Mouse (Mus musculus): ENCODE results near the gene Pla2g6.
A peak's percentile ranks its signal among the peaks of the same experiment; 100 is the strongest.

Pla2g6 gene

GRCm38 (mm10) chr15:79348651-79349050, 20.5 kb upstream of the Pla2g6 start:
- no peak for DNase-seq

- peak; percentile 57 for DNase-seq
Observed at GRCm38 (mm10) chr15:79347845-79348506, 19.8 kb upstream of the Pla2g6 start.

- DNase-seq, result peak; percentile 90
Observed at GRCm38 (mm10) chr15:79347165-79347844, 19.1 kb upstream of the Pla2g6 start.

GRCm38 (mm10) chr15:79346051-79346793, 18.0 kb upstream of the Pla2g6 start, which contains the start of gene Maff:
TSS of gene Maff (plus strand) at chr15:79346621.
- no peak for DNase-seq

GRCm38 (mm10) chr15:79344627-79345026, 16.4 kb upstream of the Pla2g6 start:
- DNase-seq, result no peak

- no peak for DNase-seq
Observed at GRCm38 (mm10) chr15:79342641-79343337, 14.6 kb upstream of the Pla2g6 start.

- DNase-seq, result no peak
Observed at GRCm38 (mm10) chr15:79338978-79339377, 10.8 kb upstream of the Pla2g6 start.

- DNase-seq, result no peak
Observed at GRCm38 (mm10) chr15:79335061-79335655, 7.0 kb upstream of the Pla2g6 start.

- DNase-seq, result no peak
Observed at GRCm38 (mm10) chr15:79333409-79333808, 5.2 kb upstream of the Pla2g6 start.

GRCm38 (mm10) chr15:79330521-79330920, 2.3 kb upstream of the Pla2g6 start:
- peak; percentile 1 for DNase-seq

GRCm38 (mm10) chr15:79329979-79330363, 1.8 kb upstream of the Pla2g6 start:
- no peak for DNase-seq

GRCm38 (mm10) chr15:79329346-79329978, 1.3 kb upstream of the Pla2g6 start:
- no peak for DNase-seq

- no peak for DNase-seq
Observed at GRCm38 (mm10) chr15:79328939-79329275, 717 bp upstream of the Pla2g6 start.

GRCm38 (mm10) chr15:79326971-79327961, 924 bp downstream of the Pla2g6 start:
- no peak for DNase-seq

- DNase-seq, result no peak
Observed at GRCm38 (mm10) chr15:79326264-79326663, 1.9 kb downstream of the Pla2g6 start.

GRCm38 (mm10) chr15:79325742-79326141, 2.4 kb downstream of the Pla2g6 start:
- DNase-seq, result no peak

- no peak for DNase-seq
Observed at GRCm38 (mm10) chr15:79324373-79324772, 3.8 kb downstream of the Pla2g6 start.

GRCm38 (mm10) chr15:79323791-79324155, 4.4 kb downstream of the Pla2g6 start:
- DNase-seq, result no peak

- peak; percentile 42 for DNase-seq
Observed at GRCm38 (mm10) chr15:79322991-79323790, 5.0 kb downstream of the Pla2g6 start.

- DNase-seq, result no peak
Observed at GRCm38 (mm10) chr15:79322281-79322990, 5.8 kb downstream of the Pla2g6 start.

Data from right cerebral cortex, postnatal 14 days (tissue).